Mouse (Mus musculus) E14TG2a.4 (cell line): ENCODE data around the gene Enpp7.

Source experiments
- CTCF ChIP-seq: conservative IDR thresholded peaks from 2 replicates; pipeline ENCODE4 v1.5.1; 2014; ENCODE audit warnings: low read length
- NANOG ChIP-seq: IDR thresholded peaks from 2 replicates; pipeline ENCODE4 v1.6.1; 2014; ENCODE audit warnings: borderline replicate concordance, low read length, mixed read lengths
- POU5F1 ChIP-seq: IDR thresholded peaks from 2 replicates; pipeline ENCODE4 v1.6.1; 2014; ENCODE audit warnings: low read length, borderline replicate concordance

DNA sequence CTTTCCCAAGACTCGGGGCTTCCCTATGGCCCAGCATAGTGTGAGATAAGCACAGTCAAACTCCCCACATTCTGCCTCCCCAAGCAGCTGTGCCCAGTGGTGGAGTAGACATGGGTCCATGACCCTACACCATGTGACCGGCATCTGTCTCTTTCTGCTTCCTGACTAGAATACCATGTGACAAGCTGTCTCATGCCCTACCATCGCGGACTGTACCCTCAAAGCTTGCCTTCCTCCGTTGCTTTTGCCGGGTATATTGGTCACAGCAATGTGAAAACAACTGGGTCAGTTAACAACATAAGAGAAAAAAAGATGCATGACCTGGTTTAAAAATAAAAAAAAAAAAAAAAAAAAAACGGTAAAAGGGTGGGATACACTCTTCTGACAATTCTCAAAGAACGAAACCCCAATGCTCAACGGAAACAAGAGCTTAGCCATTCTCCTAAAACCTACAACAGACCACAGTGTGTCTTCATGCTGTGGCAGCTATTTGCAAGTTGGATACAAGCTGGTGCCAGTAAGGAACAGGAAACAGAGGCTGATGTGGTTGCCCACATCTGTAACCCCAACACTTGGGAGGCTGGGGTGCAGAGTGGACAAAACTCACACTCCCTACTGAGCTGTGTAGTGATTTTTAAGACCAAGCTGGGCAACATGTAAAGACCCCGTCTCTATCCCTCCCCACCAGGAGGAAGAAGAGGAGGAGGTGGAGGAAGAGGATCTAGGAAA, 17.7 kb downstream of the Enpp7 start:
- TF ChIP-seq CTCF (no peak), NANOG (no peak), POU5F1 (no peak)
